Mouse (Mus musculus): ENCODE data around the gene Rnpc3.
"Not testable (repeated sequence)": the region's sequence is repeated elsewhere in the genome, so short reads cannot be mapped to it uniquely, and the experiment has no call there.

Rnpc3 gene

GRCm38 (mm10) chr3:113629606-113630359 is at the start of gene Rnpc3:
Gene Rnpc3, minus strand, starts transcription at chr3:113630149.
- DNase-seq (ENCODE audit: low spot score in 2 of 2): peak; percentile 93 to 98

DNA sequence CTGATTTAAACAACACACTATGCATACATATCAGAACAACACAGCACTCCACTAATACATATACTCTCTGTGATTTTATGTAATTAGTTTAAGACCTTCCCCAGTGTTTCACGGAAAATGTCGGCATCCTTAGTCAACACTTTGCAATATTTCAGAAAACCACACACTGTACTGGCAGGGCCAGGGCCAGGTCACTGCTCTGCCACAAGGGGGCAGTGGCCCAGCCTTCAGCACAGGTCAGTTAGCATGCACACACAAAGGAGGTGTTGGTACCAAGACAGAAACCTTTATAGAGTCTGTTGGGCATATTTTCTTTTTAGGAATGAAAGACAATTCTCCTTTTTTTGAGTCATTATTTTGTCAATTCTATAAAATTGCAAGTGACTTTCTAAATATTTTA is 27.0 kb upstream of the Rnpc3 start:
- DNase-seq (ENCODE audit: low spot score in 2 of 2): no peak

DNA sequence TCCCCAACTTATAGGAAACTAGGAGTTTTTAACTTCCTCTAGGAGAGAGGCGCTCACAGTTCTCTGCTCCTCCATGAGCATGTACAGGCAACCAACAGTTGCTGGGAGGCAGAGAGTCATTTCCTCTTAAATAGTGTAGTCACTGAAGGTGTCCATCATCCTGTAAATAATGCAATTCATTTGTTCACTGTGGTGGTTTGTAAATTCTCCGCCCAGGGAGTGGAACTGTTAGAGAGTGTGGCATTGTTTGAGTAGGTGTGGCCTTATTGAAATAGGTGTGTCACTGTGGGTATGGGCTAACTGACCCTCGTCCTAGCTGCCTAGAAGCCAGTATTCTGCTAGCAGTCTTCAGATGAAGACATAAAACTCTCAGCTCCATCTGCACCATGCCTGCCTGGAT is 24.4 kb upstream of the Rnpc3 start:
- DNase-seq (ENCODE audit: low spot score in 2 of 2): no peak

DNA sequence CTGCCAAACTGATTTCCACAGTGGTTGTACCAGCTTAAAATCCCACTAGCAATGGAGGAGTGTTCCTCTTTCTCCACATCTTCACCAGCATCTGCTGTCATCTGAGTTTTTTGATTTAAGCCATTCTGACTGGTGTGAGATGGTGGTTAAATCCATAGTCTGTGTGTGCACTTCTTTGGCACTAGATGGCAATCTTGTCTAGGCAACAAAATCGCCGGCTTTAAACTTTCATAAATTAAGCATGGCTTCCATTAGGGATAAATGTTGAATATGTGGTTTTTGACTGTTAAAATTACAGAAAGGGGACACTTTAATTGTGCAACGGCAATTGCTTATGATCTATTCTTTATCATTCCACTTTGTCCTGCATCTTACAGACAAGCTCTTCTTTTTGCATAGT is 21.4 kb upstream of the Rnpc3 start:
- DNase-seq (ENCODE audit: low spot score in 2 of 2): not testable (repeated sequence)

- no peak for DNase-seq (ENCODE audit: low spot score in 2 of 2)
Measured at GRCm38 (mm10) chr3:113639545-113639944, 9.6 kb upstream of the Rnpc3 start.

- DNase-seq (ENCODE audit: low spot score in 2 of 2): no peak
Measured at GRCm38 (mm10) chr3:113634220-113634619, 4.3 kb upstream of the Rnpc3 start.

DNA sequence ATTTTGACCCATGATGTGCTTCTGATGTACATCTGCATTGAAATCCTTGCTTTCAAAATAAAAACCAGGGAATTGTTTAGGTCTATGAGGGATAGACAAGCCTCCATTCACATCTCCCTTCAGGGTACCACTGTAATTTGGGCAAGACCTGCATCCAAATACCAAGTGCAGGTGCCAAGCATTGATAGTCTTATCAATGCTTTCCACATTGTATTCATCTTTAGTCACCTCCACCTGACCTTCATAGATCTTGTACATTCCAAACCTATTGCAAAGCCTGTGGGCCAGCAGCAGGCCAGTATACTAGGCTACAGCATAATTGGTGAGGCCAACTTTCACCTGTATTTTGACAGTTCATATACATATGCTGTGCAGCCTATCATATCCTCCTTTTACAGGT is 1.7 kb upstream of the Rnpc3 start:
- no peak for DNase-seq (ENCODE audit: low spot score in 2 of 2)

- DNase-seq (ENCODE audit: low spot score in 2 of 2): no peak
Measured at GRCm38 (mm10) chr3:113630564-113630963, 615 bp upstream of the Rnpc3 start.

DNA sequence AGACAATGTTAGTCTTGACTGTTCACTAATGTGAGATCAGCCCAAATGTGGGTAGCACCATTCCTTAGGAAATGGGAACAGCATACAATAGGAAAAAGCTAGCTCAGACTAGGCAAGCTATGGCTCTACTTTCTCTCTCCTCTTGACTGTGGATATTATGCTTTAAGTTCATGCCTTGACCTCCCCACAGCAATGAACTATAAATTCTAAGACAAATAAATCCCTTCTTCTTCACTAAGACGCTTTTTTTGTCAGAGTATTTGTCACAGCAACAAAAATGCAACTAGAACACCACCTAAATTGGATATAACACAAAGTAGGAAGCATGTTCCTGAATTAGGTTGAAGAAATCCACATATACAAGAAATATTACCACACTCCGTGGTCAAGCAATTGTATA is 23.4 kb downstream of the Rnpc3 start, which contains the start of gene Amy1:
TSS of gene Amy1 (minus strand) at position 101 of the 400 bp plus-strand sequence.
- DNase-seq (ENCODE audit: low spot score in 2 of 2): no peak

DNA sequence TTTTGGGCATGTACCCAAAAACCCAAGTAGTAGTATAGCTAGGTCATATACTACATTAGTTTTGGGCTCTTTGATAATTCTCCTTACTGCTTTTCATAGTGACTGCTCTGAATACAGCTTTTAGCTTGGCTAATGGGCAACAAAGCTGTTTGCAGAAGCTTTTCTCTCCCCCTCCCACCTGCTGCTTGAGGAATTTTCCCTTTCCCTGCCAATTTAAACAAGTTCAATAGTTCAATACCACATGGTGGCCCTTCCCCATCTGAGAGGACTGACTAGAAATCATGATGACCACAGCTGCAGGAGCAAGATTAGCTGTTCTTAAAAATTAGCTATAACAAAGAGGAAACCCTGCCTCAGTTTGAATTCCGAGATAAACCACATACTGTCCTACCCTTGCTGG is 39.1 kb downstream of the Rnpc3 start:
- DNase-seq (ENCODE audit: low spot score in 2 of 2): no peak

DNA sequence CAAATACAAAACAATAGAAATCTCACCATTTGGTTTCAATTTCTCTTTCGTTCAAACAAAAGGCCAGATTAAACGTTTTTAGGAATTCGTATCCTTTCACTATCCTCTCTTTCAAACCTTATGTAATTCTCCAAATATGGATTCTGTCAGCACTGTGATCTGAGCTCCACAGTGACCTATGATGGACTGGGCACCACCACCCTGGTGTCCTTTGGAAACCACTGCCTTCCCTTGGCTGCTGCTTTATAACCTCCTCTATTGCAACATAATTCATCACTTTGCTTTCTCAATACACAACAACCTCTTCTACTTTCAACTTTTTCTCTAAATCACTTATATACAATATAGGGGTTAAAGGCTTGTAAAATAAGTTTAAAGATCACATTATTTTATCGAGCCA is 55.4 kb downstream of the Rnpc3 start:
- DNase-seq (ENCODE audit: low spot score in 2 of 2): no peak

DNA sequence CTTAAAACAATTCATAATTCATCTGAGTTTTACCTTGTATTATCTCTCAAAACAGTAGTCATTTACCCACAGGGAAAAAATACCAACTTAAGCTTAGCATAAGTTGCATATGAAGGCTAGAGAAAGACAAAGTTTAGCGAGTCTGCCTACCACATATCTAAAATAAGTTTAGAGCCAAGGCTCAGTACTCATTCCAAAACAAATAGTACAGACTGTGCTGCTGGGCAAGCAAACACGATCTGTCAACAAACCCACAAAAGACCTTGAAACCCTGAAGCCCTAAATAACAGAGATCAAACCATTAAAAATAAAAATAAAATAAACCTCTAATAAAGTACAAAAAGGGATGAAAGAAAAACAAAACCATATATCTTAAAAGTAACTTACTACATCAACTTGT is 55.8 kb downstream of the Rnpc3 start:
- no peak for DNase-seq (ENCODE audit: low spot score in 2 of 2)

DNA sequence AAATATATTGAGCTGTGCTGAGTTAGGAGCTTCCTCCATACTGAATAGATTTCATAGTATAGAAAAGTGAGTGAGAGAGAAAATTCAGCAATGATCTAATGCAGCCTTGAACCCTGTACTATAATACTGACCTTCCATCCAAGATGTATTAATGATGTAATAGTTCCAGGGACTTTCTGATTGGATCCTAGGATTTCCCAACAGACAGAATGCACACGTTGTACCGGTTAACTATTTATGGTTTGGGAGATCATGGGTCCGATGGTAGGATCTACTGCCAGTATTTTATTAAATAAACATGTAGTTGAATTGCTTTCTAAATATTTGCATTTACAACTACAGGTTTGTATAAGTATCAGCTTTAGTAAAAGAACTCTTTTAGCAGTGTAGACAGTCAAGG is 57.8 kb downstream of the Rnpc3 start:
- DNase-seq (ENCODE audit: low spot score in 2 of 2): no peak
